Mouse (Mus musculus): ENCODE results near the gene Csrnp3.

Csrnp3 gene

GRCm38 (mm10) chr2:65870919-65871582 lies 25.5 kb downstream of the Csrnp3 start:
- DNase-seq: no peak

GRCm38 (mm10) chr2:65891590-65891989 lies 46.0 kb downstream of the Csrnp3 start:
- DNase-seq: no peak

GRCm38 (mm10) chr2:65893241-65893640 lies 47.7 kb downstream of the Csrnp3 start:
- DNase-seq: no peak

DNA sequence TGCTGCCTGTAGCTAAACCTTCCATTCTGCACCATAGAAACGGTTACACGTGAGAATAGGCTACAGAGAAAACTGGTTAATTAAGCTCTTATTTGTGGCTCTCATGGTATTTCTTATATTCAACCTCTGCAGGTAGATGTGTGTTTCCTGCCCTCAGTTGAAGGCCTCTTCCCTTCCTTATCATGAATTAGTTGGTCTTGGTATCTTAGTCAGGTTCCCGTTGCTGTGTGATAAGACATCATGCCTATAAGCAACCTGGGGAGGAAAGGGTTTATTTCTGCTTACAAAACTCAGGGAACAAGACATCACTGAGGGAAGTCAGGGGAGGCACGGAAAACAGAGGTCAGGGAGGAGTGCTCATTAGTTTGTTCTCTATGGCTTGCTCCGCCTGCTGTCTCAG lies 48.7 kb downstream of the Csrnp3 start:
- DNase-seq: no peak

GRCm38 (mm10) chr2:65896542-65896941 lies 51.0 kb downstream of the Csrnp3 start:
- DNase-seq: peak; percentile 35

DNA sequence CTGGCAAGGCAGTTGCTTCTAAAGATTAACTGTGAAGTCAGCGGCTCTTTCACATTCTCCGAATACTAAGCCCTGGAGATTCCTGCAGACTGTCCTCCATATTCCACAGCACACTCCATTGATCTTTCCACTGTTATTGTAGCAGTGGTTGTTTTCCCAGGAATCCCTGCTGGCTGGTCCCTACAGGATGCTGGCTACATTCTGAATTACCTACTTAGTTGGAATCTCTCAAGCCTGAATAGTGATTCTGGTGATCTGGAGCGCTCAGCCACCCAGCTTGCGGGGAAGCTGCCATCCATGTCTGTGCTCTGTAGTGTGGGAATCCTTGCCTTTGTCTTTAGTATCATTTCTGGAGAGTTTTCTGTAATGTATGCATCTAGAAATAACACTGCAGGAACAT lies 51.5 kb downstream of the Csrnp3 start:
- DNase-seq: no peak

DNA sequence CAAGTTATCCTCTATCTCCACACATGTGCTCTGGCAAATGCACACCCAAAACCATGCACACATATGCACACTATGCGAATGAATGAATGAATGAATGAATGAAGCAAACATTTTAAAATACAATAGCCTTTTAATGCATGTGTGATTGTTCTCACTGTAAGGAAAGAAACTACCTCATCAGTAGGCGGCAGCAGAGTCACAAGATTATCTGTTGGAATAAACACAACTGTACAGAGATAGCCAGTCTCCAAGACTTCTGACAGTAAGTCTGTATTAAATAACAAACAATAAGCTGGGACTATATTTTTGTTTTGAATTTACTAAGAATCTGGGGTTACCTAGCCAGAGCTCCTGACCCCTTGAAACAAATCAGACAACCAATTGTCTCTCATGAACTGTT lies 53.9 kb downstream of the Csrnp3 start:
- no peak for DNase-seq

DNA sequence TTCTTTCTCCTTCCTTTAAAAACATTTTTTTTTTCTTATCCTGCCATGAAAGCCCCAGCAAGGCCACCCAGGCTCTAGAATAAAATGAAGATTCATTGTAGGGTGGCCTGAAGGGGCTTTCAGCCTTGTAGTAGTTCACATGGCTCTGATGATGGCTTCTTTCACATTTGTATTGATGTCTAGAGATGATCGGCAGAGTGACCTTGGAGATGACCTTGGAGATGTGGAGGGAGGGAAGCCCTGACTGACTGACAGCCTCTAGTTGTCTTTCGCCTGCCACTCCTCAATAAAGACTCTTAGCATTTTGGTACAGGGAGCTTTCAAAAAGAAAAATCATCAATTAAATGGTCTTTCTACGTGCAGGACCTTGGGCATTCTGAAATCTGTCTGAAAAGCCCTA lies 63.0 kb downstream of the Csrnp3 start:
- DNase-seq: no peak

DNA sequence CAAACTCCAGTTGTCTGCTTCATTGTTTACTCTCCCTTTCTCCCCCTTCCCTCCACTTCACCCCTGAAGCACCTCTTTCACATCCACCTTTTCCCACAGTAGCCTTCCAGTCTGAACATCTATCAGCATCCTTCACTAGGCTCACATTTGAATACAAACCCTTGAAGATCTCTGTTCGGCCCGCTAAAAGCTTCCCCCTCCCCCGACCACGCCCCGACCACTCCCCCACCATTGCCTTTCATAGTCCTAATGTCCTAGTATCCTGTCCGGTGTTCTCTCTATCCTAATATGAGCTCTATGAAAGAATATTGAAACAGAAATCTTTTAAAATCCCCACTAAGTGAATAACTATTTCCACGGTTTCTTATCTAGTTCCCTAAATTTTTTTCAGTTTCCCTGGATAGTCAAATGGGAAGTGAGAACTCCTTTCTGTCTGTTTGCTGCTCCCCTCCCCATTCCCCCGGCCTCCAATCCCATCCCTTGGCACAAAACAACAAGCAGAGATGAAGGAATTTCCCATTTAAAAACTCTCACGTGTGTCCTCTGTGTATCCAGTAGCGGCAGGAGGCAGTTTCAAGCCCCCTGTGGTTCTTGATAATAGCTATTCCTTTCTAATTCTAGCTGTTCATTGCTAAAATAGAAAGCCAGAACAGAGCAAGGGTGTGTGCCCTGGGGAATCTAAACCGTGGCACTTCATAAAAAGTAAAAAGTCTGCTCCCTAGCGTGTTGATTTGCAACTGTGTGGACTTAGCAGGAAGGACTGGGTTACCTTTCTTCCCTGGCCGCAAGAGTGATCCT lies 64.4 kb downstream of the Csrnp3 start:
- DNase-seq: no peak

DNA sequence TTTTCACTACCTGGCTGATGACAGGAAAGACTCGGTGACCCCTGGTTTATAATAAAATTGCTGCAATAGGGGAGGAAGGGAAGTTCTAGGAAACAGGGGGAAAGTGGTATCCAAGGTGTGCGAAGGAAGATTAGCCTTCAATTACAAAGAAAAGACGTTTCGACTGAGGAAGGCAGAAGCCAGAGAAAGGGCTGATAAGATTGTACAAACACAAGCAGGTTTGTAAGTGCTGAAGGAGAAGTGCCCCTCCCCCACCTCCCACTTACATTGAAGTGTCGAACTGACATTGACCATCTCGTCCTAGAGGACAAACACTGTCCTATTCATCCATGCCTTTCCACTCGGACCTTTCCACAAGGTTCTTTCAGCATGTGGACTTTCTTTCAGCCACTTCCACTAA lies 70.4 kb downstream of the Csrnp3 start:
- no peak for DNase-seq

DNA sequence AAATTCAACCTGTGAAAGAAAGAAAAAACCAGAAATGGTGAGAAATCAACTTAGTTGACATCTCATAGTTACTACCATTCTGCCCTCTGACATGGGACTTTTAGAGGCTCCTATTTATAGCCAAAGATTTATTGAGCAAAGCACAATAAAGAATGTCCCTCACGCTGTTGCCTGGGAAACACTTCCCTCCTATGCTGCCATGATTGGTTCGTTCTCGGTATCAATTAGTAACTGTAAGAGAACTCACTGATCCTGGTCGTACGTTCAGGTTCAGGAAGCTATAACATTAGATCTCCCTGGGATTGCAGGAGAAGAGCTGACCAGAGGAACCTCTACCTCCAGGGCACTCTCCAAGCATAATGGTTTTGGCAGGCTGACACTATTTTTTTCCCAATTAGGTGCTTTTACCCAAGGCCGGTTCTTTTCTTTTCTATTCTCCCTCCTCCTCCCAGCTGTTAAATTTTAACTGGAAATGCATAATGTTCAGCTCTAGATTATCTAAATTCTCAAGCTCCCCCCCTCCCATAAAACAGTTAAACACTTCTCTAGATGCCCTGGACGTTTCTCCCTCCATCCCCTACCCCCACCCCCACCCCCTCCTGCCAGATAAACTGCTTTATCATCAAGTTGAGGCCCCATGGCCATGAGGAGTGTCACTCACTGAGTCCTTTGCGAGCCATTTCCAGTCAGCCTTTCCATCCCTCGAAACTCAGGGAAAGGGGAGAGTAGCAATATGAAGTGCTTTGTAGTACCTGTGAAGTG lies 75.3 kb downstream of the Csrnp3 start:
- DNase-seq: no peak

DNA sequence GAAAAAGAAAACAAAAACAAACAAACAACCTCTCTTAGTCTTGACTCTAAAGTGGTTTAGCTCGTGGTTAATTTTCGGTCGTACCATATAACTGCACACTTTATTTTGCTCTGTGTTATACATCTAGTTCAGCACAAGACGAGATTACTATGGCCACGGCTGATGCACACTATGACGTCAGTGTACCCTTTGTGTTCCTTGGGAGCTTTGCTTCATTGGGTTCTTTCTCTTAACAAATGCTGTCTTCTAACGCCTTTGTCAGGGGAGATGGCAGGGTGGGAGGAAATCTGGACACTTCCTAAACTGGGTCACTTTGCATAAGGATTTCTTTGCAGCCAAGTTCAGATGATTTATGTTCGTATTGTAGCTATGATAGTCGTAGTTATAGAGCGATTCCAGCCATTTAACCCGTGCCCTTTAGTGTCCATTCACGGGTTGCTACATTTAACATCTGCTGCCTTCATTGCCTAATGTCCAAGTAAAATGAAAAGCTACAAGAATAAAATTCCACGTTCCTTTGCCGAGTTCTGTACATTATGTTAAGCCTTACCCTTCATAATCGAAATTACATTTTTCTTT lies 79.9 kb downstream of the Csrnp3 start:
- no peak for DNase-seq

DNA sequence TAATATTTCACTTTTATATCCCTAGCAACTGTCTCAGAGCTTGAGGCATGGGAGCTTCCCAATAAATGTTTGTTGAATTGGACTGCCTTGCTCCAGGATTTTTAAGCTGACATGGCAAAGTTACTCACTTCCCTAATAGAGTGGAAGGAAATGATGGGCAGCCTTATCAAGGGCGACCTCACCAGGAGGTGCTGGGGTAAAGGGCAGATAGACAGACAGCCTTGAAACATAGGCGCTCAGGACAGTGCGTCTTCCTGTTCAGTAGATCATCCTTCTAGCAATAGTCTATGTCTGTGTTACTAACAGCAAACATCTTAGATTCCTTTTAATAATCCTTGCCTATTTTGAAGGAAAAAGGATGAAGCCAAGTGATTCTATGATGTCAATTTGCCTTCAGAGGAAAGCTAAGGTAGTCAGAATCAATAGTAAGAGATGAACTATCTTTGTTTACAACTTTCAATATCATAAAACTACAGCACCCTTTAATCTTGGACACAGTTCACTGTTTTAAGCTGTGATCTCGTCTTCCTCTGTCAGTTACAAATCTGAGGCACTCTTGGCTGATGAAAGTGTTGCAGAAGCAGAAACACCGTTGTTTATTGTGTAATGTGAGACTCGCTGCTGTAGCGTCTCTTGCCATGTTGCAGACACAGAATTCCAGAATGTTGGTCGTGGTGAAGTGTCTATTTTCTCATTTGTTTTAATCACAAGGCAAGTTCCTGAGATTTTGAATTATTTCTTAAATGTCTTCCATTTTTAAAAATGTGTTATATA lies 81.6 kb downstream of the Csrnp3 start:
- DNase-seq: no peak

DNA sequence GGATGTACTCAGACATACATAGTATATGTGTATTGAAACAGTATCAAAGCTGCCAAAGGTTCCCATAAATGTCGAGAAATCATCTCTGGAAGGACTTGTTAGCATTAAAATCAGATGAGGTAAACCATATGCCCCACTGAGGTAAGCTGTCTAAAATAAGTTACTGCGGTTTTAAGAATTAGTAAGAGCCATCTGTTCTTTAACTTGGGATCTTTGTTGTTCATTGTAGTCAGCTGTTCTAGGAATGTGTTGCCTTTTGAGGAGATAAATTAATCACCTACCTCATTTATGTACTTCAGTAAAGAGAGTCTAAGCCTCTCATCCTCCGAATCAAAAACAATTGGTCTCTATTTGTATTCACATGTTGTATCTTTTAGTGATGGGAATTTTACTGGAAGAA lies 83.7 kb downstream of the Csrnp3 start:
- DNase-seq: no peak

DNA sequence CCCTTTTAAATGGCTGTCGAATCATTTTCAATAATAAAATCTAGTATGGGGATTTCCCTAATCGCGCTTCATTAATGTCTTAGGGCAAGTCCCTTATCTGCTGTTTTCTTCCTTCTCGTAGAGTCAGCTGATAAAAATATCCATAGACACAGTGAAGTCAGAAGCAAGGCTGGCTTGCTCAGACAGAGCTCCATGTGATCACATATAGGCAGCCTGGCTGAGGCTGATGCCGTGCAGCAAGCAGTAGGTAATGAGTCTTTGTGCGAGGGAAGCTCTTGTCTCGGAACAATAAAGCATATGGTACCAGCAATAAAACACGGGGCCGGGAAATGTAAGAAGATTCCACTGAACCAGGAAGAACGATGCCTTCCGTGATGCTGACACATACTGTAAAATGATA lies 84.4 kb downstream of the Csrnp3 start:
- peak; percentile 25 for DNase-seq

GRCm38 (mm10) chr2:65931313-65931712 lies 85.7 kb downstream of the Csrnp3 start:
- no peak for DNase-seq

- DNase-seq: peak; percentile 69
These were observed 86.3 kb downstream of the Csrnp3 start for GRCm38 (mm10) chr2:65931841-65932311.

DNA sequence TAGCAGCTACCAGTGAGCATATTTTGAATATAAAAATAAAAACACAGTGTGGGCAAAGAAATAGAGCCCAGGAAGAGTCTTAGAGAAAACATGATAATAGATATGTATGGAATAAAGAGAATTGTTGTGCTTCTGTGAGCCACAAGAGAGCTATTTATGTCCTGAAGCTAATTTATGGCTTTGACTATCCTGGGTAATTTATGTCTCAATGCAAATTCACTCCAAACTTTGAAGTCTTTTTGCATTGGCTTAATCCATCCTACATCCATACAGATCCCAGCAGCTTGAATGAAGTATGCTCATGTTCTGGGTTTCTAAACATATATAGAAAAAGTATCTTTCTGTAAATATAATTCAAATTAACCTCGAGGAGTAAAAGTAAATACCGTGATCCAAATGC lies 88.5 kb downstream of the Csrnp3 start:
- DNase-seq: no peak

DNA sequence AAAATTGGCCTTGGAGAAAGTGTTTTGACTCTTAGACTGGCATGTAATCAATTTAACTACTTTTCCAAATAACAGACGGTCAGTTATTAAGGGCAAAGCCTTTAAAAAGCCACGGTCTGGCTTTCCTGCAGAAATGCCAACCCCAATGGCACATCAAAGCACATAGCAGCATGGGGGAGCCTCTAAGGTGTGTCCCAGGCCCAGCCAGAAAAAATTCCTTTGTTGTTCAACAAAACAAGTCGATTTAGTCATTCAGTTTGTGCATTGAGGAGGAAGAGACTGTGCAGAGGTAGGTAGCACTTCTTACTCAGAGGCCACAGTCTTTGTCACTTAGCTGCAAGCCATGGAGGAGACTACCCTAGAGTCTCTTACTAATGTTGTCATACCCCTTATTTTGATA lies 93.3 kb downstream of the Csrnp3 start:
- no peak for DNase-seq

- DNase-seq: no peak
These were observed 94.8 kb downstream of the Csrnp3 start for GRCm38 (mm10) chr2:65940351-65940750.

GRCm38 (mm10) chr2:65942346-65942745 lies 96.8 kb downstream of the Csrnp3 start:
- DNase-seq: no peak

DNA sequence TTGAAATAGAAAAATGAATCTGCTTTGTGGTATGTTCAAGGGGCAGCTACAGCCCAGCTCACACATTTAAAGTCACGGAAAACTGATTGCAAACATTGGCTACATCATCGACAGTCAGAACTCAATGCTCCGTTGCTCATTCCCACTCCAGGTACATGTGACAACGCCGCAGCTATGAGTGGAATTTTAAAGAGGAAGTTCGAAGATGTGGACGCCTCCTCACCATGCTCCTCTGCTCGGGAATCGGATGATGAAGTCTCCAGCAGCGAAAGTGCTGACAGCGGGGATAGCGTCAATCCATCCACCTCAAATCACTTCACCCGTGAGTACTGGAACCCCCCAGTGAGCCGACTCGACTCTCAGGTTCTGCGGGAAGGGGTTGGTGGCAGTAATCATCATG lies 103.2 kb downstream of the Csrnp3 start:
- DNase-seq: no peak
